Mouse (Mus musculus): ENCODE results near the gene Adamts12.
A peak's percentile ranks its signal among the peaks of the same experiment; 100 is the strongest.

The Adamts12 gene

DNA sequence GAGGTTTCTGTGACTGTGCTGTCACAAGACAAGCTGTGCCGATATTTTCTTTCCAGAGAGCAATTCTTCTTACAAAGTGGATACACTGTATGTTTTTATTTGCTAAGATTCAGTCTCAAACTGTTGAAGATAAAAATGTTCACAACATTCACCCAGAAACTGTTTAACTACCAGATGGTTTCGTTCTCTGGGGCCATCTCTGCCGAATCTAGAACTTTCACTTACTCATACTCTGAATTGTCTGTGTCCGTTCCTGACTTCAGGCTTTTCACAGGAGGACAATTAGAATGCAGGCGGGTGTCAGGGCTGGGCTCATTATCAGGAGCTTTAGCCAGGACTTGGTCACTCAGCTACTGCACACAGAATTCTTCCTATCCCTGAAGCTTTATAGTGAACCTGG lies 227.7 kb downstream of the Adamts12 start:
- DNase-seq (ENCODE audit: low read depth) = no peak

DNA sequence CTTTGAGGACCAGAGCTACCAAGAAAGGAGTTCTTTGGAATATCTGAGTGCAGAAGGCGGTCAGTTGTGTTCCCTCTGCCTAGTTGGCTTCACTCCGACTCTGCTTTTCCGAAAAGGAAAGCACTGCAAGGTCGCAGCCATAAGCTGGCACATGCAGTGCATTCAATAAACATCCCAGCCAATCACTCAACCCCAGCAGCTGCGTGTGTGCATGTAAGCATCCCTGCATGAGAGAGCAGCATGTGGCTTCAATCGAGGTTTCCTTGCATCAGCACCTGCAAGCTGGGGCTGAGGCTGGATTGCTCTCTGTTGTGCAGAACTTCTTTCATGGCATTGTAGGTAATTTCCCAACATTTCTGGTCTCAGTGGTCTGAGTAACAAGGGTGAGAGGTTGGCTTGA lies 230.4 kb downstream of the Adamts12 start:
- no peak for DNase-seq (ENCODE audit: low read depth)

DNA sequence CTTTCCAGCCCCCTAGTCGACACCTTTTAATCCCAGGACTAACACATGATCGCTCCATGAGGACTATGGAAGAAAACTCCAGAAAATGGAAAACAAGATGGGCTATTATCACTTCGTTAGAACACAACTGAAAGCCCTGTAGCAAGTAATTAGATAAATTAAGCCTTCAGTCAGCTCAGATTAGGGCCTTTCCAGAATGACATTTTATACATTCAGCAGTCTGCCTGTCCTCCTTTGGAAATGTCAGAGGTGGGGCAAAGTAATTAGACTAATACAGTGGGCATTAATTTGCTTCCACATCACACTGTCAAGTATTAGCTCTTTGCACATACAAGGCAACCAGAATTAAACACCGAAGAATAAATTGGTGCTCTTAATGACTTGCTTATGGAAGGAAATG lies 233.4 kb downstream of the Adamts12 start:
- no peak for DNase-seq (ENCODE audit: low read depth)

GRCm38 (mm10) chr15:11317077-11317476 lies 252.5 kb downstream of the Adamts12 start:
- no peak for DNase-seq (ENCODE audit: low read depth)

DNA sequence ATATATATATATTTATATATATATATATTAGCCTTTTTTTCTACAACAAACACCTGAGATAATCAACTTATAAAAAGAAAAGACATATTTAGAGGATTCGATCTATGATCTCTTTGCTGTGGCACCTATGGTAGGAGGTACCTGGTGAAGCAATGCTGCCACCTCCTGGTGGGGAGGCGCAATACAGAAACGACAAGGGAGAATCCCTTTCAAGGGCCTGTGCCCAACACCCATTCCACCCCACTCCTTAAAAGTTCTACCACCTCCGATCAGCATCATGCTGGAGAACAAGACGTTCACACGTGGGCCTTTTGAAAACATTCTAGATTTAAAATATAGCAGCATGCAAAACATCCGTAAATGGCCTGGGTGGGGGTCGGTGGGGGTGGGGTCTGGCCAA lies 255.9 kb downstream of the Adamts12 start:
- peak; percentile 3 for DNase-seq (ENCODE audit: low read depth)

DNA sequence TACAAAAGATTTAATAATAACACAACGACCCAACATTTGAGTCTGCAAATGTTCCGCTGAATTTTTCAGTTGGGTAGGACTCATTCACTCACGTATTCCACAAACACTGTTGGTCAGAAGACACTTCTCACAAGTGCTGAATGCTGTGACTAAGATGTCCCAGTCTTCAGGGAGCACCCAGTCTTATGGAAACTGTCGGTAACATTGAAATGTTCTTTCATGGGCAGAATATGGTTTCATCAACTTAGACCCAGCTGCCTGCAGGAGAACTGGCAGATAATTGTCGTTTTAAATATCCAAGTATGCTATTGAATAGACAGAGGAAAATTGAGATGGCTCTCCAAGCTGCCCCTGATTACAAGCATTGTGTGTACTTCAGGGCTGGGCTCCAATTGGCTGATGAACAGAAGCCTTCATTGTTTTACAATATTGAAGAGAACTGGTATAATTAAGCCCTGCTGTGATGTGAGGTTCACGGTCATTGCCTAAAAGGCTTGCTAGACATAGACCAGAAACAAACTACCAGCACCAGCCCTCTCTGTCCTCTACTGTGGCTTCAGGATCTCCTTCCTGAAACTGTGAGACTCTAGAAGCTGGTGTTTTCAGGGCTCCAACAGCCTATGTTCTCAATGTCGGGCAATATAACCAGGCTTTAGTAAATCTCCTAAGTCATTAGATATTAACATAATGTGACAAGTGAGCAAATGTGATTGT lies 275.0 kb downstream of the Adamts12 start:
- DNase-seq (ENCODE audit: low read depth) = no peak

DNA sequence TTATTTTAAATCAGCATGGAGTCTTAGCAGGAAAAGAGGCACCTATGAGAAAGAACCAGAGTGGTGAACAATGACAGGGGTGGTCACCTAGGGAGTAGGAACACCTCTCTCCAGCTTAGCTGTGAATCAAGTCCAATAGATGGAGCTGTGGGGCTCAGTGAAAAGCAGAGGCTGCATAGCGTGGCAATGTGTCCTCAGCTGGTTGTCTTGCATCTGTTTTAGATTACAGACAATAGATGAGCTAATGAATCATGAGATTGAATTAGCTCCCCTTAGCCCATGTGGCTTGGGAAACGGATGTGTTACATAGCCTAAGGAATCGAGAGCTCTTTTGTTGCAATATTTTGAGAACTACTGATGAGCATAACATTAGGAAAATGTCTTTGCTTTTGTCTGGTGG lies 291.3 kb downstream of the Adamts12 start:
- no peak for DNase-seq (ENCODE audit: low read depth)

DNA sequence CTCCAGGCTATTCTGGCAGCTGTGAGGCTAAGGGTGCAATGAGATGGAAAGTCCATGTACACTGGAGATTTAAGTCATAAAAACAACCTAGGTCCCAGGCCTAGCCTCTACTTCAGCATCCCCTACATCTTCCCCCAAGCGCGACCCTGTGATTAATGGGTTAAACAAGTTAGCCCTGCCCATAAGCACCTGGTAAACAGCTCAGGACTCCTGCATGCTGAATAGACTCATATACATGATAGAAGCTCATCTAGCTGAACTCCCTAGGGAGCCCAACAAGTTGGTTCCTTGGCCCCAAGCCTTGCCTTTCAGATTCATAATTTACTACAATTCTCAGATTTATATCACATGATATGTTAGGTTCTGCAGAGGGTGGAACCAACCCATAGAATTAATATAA lies 292.9 kb downstream of the Adamts12 start:
- no peak for DNase-seq (ENCODE audit: low read depth)

DNA sequence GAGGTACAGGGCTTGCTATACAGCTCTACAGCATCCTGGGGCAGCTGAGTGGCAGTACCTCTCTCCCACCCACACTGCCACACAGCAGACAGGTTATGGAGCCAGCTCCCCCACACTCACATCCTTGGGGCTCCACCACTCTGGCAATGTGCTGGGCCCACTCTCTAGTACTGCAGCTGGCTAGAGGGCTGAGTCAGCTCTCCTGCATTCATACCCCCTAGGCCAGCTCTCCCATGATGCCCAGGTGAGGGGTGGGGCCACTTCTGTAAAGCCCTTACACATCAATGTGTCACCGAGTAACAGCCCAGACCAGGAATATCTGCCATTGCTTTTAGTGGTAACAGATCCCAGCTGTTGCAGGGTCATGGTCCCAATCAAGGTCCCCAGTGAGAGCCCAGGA lies 296.3 kb downstream of the Adamts12 start:
- DNase-seq (ENCODE audit: low read depth) = no peak

DNA sequence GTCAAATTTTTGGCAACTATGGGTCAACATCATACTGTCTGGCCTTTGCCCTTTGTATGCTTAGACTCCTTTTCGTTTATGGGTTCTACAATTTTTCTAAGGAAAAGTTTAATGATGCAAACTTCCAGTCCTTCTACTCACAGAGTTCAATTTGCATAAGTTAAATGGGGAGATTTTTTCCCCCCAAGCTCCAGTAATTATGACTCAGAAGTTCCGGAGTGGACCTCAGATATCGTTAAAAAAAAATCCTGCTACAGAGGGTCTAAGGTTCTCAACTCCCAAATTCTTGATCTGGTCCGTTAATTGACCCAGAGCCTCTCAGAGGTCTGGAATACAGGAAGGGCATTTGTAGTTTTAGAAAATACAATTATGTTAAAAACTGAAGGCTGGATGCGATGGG lies 297.2 kb downstream of the Adamts12 start:
- DNase-seq (ENCODE audit: low read depth) = no peak

DNA sequence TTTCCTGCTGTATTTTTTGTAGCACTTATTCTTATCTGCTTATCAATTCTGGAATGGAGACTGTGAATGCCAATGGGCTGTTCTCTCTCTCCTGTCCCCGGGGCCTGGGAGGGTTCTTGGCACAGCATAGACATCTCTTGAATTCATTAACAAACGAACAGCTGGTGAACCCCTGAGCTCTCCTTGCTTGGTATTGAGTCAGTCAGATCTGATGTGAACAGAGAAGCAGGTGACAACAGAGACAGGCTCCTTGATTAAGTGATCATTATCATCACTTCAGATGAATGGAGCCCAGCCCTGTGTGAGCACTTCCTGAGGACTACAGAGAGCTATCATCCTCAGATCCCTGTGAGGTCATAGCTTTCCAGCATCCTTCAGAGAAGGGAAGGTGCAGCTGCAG lies 299.5 kb downstream of the Adamts12 start:
- no peak for DNase-seq (ENCODE audit: low read depth)

DNA sequence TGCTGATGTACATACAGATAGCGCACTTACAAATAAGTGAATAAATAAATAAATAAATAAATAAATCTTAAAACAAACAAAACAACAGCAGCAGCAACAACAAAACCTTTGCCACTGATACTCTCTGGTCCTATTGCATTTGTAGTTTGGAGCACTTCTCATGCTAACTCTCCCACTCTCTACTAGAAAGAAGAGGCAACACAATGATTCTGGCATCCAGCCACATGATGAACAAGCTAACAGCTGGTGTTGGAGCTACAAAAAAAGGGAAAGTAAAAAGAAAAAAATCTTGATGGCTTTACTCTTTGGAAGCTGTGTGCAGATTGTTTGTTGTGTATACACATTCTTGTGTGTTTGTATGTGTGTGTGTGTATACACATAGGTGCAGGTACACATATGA lies 300.2 kb downstream of the Adamts12 start:
- DNase-seq (ENCODE audit: low read depth) = no peak

GRCm38 (mm10) chr15:11369572-11369971 lies 305.0 kb downstream of the Adamts12 start:
- DNase-seq (ENCODE audit: low read depth) = no peak

- DNase-seq (ENCODE audit: low read depth) = no peak
These were observed 306.0 kb downstream of the Adamts12 start for GRCm38 (mm10) chr15:11370477-11371085.

GRCm38 (mm10) chr15:11379431-11380086 lies 315.0 kb downstream of the Adamts12 start:
- DNase-seq (ENCODE audit: low read depth) = no peak

DNA sequence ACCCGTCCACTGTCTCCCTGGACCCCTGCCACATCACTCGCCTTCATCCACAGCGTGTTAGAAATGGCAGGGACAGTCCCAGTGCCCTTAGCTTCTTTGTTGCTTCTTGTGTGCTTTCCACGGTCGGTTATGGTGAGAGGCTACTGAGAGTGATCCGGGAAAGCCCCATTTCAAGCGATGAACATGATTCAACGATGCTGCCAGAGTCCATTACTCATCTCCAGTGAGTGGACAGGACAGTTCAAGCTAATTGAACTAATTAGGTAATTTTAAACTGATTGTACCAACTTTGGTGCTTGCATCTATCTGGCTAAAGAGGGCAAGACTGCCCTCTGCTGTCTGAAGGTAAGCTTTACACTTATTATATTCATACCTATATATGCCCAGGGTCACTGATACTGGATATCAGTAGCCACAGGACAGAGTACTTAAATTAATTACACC lies 315.5 kb downstream of the Adamts12 start:
- no peak for DNase-seq (ENCODE audit: low read depth)

GRCm38 (mm10) chr15:11380616-11381015 lies 316.0 kb downstream of the Adamts12 start:
- no peak for DNase-seq (ENCODE audit: low read depth)

DNA sequence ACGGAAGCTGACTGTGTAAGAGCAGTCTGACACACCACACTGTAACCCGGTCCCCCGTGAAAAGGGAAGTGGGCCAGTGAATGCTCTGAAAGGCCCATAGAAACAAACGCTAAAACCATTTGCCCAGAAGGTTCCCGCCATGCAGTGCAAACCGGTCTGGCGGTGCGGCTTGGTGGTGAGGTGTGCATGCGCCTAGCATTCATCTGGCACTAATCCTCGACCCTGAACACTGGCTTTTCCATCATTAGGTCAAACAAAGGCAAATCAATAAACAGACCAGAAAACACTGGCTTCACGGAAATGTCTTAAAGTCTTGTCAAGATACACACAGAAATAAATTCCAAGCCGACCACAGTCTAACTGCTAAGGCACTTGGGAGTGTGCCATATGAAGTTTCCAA lies 318.0 kb downstream of the Adamts12 start:
- no peak for DNase-seq (ENCODE audit: low read depth)

GRCm38 (mm10) chr15:11383796-11384195 lies 319.2 kb downstream of the Adamts12 start:
- DNase-seq (ENCODE audit: low read depth) = no peak

DNA sequence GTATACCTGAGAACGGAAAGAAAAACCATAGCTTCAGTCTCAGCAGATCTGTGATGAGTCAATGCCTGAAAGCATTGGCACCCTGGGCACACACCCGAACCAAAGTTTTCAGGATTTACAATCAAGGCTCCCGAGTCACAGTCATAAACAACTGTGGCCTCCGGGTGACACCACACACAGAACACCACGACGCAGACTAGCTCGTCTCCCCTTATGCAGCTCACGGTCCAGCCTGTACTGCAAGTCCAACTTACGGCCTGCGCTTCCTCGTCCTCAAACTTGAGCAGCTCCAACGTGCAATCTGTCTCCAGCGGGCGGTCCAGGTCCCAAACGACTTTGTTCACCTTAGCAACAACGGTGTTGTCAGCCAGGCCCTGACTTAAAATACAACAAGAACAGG lies 328.3 kb downstream of the Adamts12 start:
- DNase-seq (ENCODE audit: low read depth) = no peak

- no peak for DNase-seq (ENCODE audit: low read depth)
These were observed 331.8 kb downstream of the Adamts12 start for GRCm38 (mm10) chr15:11396421-11396820.

Measured in fibroblast of lung, adult 2 months (primary cell).